ENCODE assay signal across 8 mouse cellular contexts in genomic region chr11:107510362-107511269, GRCm38 (mm10). TPM values are rescaled to one million over a fixed set of nuclear protein-coding genes. Genes with fewer than 3 reads are reported as not detected.
DNase-seq lines count a peak whose midpoint lies in the region; ATAC-seq lines count a peak whose summit lies in the region.

No protein-coding gene starts in this region.

- no peaks in the 10 kb centered on the region for H3K9me3 ChIP-seq in forebrain, embryonic 15.5 days
- no peaks in the 10 kb centered on the region for H3K9me3 ChIP-seq in hindbrain, embryonic 12.5 days (replicated peaks)
- H3K9me3 ChIP-seq in liver, embryonic 12.5 days (replicated peaks): no peaks in the 10 kb centered on the region

- H3K36me3 ChIP-seq in forebrain, embryonic 15.5 days: no peaks in the 10 kb centered on the region
- no peaks in the 10 kb centered on the region for H3K36me3 ChIP-seq in hindbrain, embryonic 12.5 days
- H3K36me3 ChIP-seq in liver, embryonic 12.5 days: no peaks in the 10 kb centered on the region

- WGBS in forebrain, embryonic 15.5 days: 6% methylated on average over 18 of the region's 18 CpGs
- WGBS in hindbrain, embryonic 12.5 days: 4% methylated on average over 18 of the region's 18 CpGs
- 2% methylated on average over 18 of the region's 18 CpGs for WGBS in liver, embryonic 12.5 days (ENCODE audit: insufficient replicate concordance)

- intact Hi-C loops in left cerebral cortex, postnatal 36 days (cut with DNase I): loop anchor here (5.0 to 10.0 kb wide), 3 partner anchors 37 to 474 kb away; partner anchors contain the start of gene Helz

- H3K27ac ChIP-seq in forebrain, embryonic 15.5 days (replicated peaks): no peak overlapping the region
- no peak overlapping the region for H3K27ac ChIP-seq in hindbrain, embryonic 12.5 days
- no peak overlapping the region for H3K27ac ChIP-seq in liver, embryonic 12.5 days

- ATAC-seq in forebrain, embryonic 15.5 days (replicated peaks): no peak
- no peak for ATAC-seq in hindbrain, embryonic 12.5 days (ENCODE audit: low FRiP score)
- no peak; the same call in 1 of the 2 replicates for ATAC-seq in liver, embryonic 12.5 days
- peak; percentile 42; the same call in 1 of the 2 replicates for ATAC-seq in monocyte, adult 5-6 weeks (replicated peaks; ENCODE audit: insufficient number of reproducible peaks, low FRiP score, low TSS enrichment, poor library complexity, severe bottlenecking)

- peaks cover 14% of the 10 kb centered on the region for H3K4me1 ChIP-seq in forebrain, embryonic 15.5 days
- peaks cover 16% of the 10 kb centered on the region for H3K4me1 ChIP-seq in hindbrain, embryonic 12.5 days
- peaks cover 21% of the 10 kb centered on the region for H3K4me1 ChIP-seq in liver, embryonic 12.5 days

- H3K9ac ChIP-seq in forebrain, embryonic 15.5 days (replicated peaks): no peak overlapping the region
- H3K9ac ChIP-seq in hindbrain, embryonic 12.5 days: peak overlapping the region; percentile 23
- peak overlapping the region; percentile 24; the same call in 1 of the 2 replicates for H3K9ac ChIP-seq in liver, embryonic 12.5 days

- 0 out of 2 replicates have a peak overlapping the region, but pooled peaks have one; percentile 6 for H3K4me2 ChIP-seq in forebrain, embryonic 15.5 days (replicated peaks)
- H3K4me2 ChIP-seq in hindbrain, embryonic 12.5 days (replicated peaks): peak overlapping the region; percentile 35
- H3K4me2 ChIP-seq in liver, embryonic 12.5 days: peak overlapping the region; percentile 55

- H3K27me3 ChIP-seq in forebrain, embryonic 15.5 days: no peaks in the 10 kb centered on the region
- H3K27me3 ChIP-seq in hindbrain, embryonic 12.5 days: peaks cover 8% of the 10 kb centered on the region; the same call in 1 of the 2 replicates
- H3K27me3 ChIP-seq in liver, embryonic 12.5 days (replicated peaks): peaks cover 16% of the 10 kb centered on the region

- DNase-seq in urinary bladder, postnatal 14 days (ENCODE audit: low spot score): peak; percentile 55
- DNase-seq in urinary bladder, postnatal 10 days (ENCODE audit: low spot score): no peak
- no peak for DNase-seq in left cerebral cortex, postnatal 36 days (ENCODE audit: low spot score in 2 of 2)
- no peak for DNase-seq in spleen, postnatal 4 days (ENCODE audit: low spot score in 2 of 2)

- no peak overlapping the region for H3K4me3 ChIP-seq in forebrain, embryonic 15.5 days
- H3K4me3 ChIP-seq in hindbrain, embryonic 12.5 days: 0 out of 2 replicates have a peak overlapping the region, but pooled peaks have one; percentile 4
- H3K4me3 ChIP-seq in liver, embryonic 12.5 days: 0 out of 2 replicates have a peak overlapping the region, but pooled peaks have one; percentile 0

RNA-seq across cellular contexts. Expression of gene Psmd12, which starts 31.3 kb away (rescaled TPM):
- 149 TPM in 2 replicates for polyA plus RNA-seq in forebrain, embryonic 15.5 days (2015; fragmentation: Nextera tagmentation; extraction: Ambion mirVana)
- 172 and 177 TPM in 2 replicates for polyA plus RNA-seq in hindbrain, embryonic 12.5 days (2016; fragmentation: Nextera tagmentation; extraction: Ambion mirVana)
- 159 and 164 TPM in 2 replicates for polyA plus RNA-seq in liver, embryonic 12.5 days (2016; fragmentation: Nextera tagmentation; extraction: Ambion mirVana)
- total RNA-seq in monocyte, adult 5-6 weeks (2017): 79.8 to 93.6 TPM (median 87.8 TPM) in 3 replicates
- 10 to 100 TPM; 66.2 to 67.0 TPM for total RNA-seq in left cerebral cortex, postnatal 36 days (2021)

RNA-seq across cellular contexts. Expression of gene Helz, which starts 37.1 kb away (rescaled TPM):
- polyA plus RNA-seq in forebrain, embryonic 15.5 days (2015; fragmentation: Nextera tagmentation; extraction: Ambion mirVana): 18.7 and 19.4 TPM in 2 replicates
- polyA plus RNA-seq in hindbrain, embryonic 12.5 days (2016; fragmentation: Nextera tagmentation; extraction: Ambion mirVana): 21.4 and 22.6 TPM in 2 replicates
- 10.6 and 12.3 TPM in 2 replicates for polyA plus RNA-seq in liver, embryonic 12.5 days (2016; fragmentation: Nextera tagmentation; extraction: Ambion mirVana)
- 34.1 to 46.2 TPM (median 42.8 TPM) in 3 replicates for total RNA-seq in monocyte, adult 5-6 weeks (2017)
- 10 to 100 TPM; 41.4 to 54.6 TPM for total RNA-seq in left cerebral cortex, postnatal 36 days (2021)

RNA-seq across cellular contexts. Expression of gene Pitpnc1, which starts 40.1 kb away (rescaled TPM):
- 43.4 and 46.7 TPM in 2 replicates for polyA plus RNA-seq in forebrain, embryonic 15.5 days (2015; fragmentation: Nextera tagmentation; extraction: Ambion mirVana)
- polyA plus RNA-seq in hindbrain, embryonic 12.5 days (2016; fragmentation: Nextera tagmentation; extraction: Ambion mirVana): 36.5 and 37.1 TPM in 2 replicates
- polyA plus RNA-seq in liver, embryonic 12.5 days (2016; fragmentation: Nextera tagmentation; extraction: Ambion mirVana): 9.7 and 9.9 TPM in 2 replicates
- 18.5 to 57.1 TPM (median 24.2 TPM) in 3 replicates for total RNA-seq in monocyte, adult 5-6 weeks (2017)
- 10 to 100 TPM; 51.2 to 54.5 TPM for total RNA-seq in left cerebral cortex, postnatal 36 days (2021)
